8 mouse cellular contexts compared by ENCODE assay signal in genomic region chr11:33122575-33123268, GRCm38 (mm10). TPM values are rescaled to one million over a fixed set of nuclear protein-coding genes. Genes with fewer than 3 reads are reported as not detected.
A peak's percentile ranks its signal among the peaks of the same experiment; 100 is the strongest.
DNase-seq lines count a peak whose midpoint lies in the region; ATAC-seq and TF ChIP-seq lines count a peak whose summit lies in the region.

No protein-coding gene starts in this region.

- peaks cover 77% of the 10 kb centered on the region for H3K4me1 ChIP-seq in E14TG2a.4 (replicated peaks; ENCODE audit: low read depth, low read length)
- H3K4me1 ChIP-seq in heart, embryonic 14.5 days (ENCODE audit: control insufficient read depth in 2 of 2, insufficient read depth in 2 of 2, low read length in 2 of 2) = peaks cover 0 to 3% of the 10 kb centered on the region in 2 experiments; a peak in 2 of 4 replicates
- H3K4me1 ChIP-seq in kidney, embryonic 16.5 days (ENCODE audit: insufficient read depth, low read length) = peaks cover 13% of the 10 kb centered on the region
- no peaks in the 10 kb centered on the region for H3K4me1 ChIP-seq in midbrain, embryonic 14.5 days (ENCODE audit: control insufficient read depth, insufficient read depth, low read length)

- no peak overlapping the region for H3K27ac ChIP-seq in heart, embryonic 14.5 days (replicated peaks in 1 of 2; ENCODE audit: control insufficient read depth in 1 of 2, insufficient read depth in 1 of 2, low read depth in 2 of 2, low read length in 2 of 2)
- H3K27ac ChIP-seq in kidney, embryonic 16.5 days (ENCODE audit: low read length) = no peak overlapping the region
- no peak overlapping the region for H3K27ac ChIP-seq in midbrain, embryonic 14.5 days (replicated peaks; ENCODE audit: low read depth, low read length)

- TF ChIP-seq CTCF in E14TG2a.4 (conservative IDR thresholded peaks at IDR 0.05; ENCODE audit: low read length) = no peak

- DNase-seq in embryo, embryonic 11 days = peak; percentile 84
- DNase-seq in midbrain, embryonic 14.5 days = peak; percentile 43
- no peak for DNase-seq in B cell, adult 2 months
- no peak for DNase-seq in urinary bladder, postnatal 4 days (ENCODE audit: low spot score in 2 of 2)

- 2% methylated on average over 36 of the region's 37 CpGs for WGBS in heart, embryonic 14.5 days
- under 1% methylated on average over 37 of the region's 37 CpGs for WGBS in kidney, embryonic 16.5 days
- WGBS in midbrain, embryonic 14.5 days = 3% methylated on average over 37 of the region's 37 CpGs

- peaks cover 13% of the 10 kb centered on the region; the same call in 1 of the 2 replicates for H3K36me3 ChIP-seq in E14TG2a.4 (ENCODE audit: insufficient read depth, low read length)
- 0 out of 2 replicates have a peak, but pooled peaks cover under 1% of the 10 kb centered on the region for H3K36me3 ChIP-seq in heart, embryonic 14.5 days (ENCODE audit: control insufficient read depth, insufficient read depth, low read length)
- no peaks in the 10 kb centered on the region for H3K36me3 ChIP-seq in kidney, embryonic 16.5 days (ENCODE audit: insufficient read depth, low read length)
- H3K36me3 ChIP-seq in midbrain, embryonic 14.5 days (ENCODE audit: control insufficient read depth, insufficient read depth, low read length) = no peaks in the 10 kb centered on the region

- peak overlapping the region; percentile 66 for H3K9ac ChIP-seq in heart, embryonic 14.5 days (ENCODE audit: low read length)
- H3K9ac ChIP-seq in kidney, embryonic 16.5 days (replicated peaks; ENCODE audit: low read length) = peak overlapping the region; percentile 60
- peak overlapping the region; percentile 44 for H3K9ac ChIP-seq in midbrain, embryonic 14.5 days (replicated peaks; ENCODE audit: low read length)

- peak overlapping the region; percentile 73 for H3K4me3 ChIP-seq in E14TG2a.4 (replicated peaks; ENCODE audit: low read length)
- peak overlapping the region; percentile 35 to 41 for H3K4me3 ChIP-seq in heart, embryonic 14.5 days (ENCODE audit: control insufficient read depth in 1 of 2, insufficient read depth in 1 of 2, low read depth in 1 of 2, low read length in 2 of 2)
- peak overlapping the region; percentile 44 for H3K4me3 ChIP-seq in kidney, embryonic 16.5 days (ENCODE audit: low read length)
- H3K4me3 ChIP-seq in midbrain, embryonic 14.5 days (replicated peaks; ENCODE audit: low read depth, low read length) = peak overlapping the region; percentile 24

- no peaks in the 10 kb centered on the region for H3K9me3 ChIP-seq in E14TG2a.4 (ENCODE audit: low read length)
- H3K9me3 ChIP-seq in heart, embryonic 14.5 days (ENCODE audit: control insufficient read depth, low read length) = no peaks in the 10 kb centered on the region
- no peaks in the 10 kb centered on the region for H3K9me3 ChIP-seq in kidney, embryonic 16.5 days (ENCODE audit: low read length)
- no peaks in the 10 kb centered on the region for H3K9me3 ChIP-seq in midbrain, embryonic 14.5 days (ENCODE audit: control insufficient read depth, low read length)

- H3K4me2 ChIP-seq in heart, embryonic 14.5 days (ENCODE audit: low read length) = peak overlapping the region; percentile 85
- peak overlapping the region; percentile 71 for H3K4me2 ChIP-seq in kidney, embryonic 16.5 days (replicated peaks; ENCODE audit: low read depth, low read length)
- H3K4me2 ChIP-seq in midbrain, embryonic 14.5 days (ENCODE audit: low read length) = peak overlapping the region; percentile 54

- ATAC-seq in heart, embryonic 14.5 days (ENCODE audit: insufficient number of reproducible peaks, insufficient read depth, low FRiP score, low read depth) = peak; percentile 45
- ATAC-seq in kidney, embryonic 16.5 days (ENCODE audit: low FRiP score, low TSS enrichment) = peak; percentile 92
- peak; percentile 31; the same call in 1 of the 2 replicates for ATAC-seq in midbrain, embryonic 14.5 days (ENCODE audit: low FRiP score, low TSS enrichment)
- ATAC-seq in monocyte, adult 5-6 weeks (replicated peaks; ENCODE audit: insufficient number of reproducible peaks, low FRiP score, low TSS enrichment, poor library complexity, severe bottlenecking) = no peak

- H3K27me3 ChIP-seq in E14TG2a.4 (ENCODE audit: insufficient read depth, low read length) = peaks cover 51% of the 10 kb centered on the region
- H3K27me3 ChIP-seq in heart, embryonic 14.5 days (ENCODE audit: control insufficient read depth, insufficient read depth, low read length) = peaks cover 12% of the 10 kb centered on the region; the same call in 1 of the 2 replicates
- H3K27me3 ChIP-seq in kidney, embryonic 16.5 days (ENCODE audit: insufficient read depth, low read length) = no peaks in the 10 kb centered on the region; the same call in 1 of the 2 replicates
- no peaks in the 10 kb centered on the region for H3K27me3 ChIP-seq in midbrain, embryonic 14.5 days (ENCODE audit: control insufficient read depth, insufficient read depth, low read length)

RNA-seq across cellular contexts. Expression of gene Fgf18, which starts 24.5 kb away (rescaled TPM):
- 7.9 and 9.5 TPM in 2 replicates for polyA plus RNA-seq in heart, embryonic 14.5 days (2014; fragmentation: Nextera tagmentation; extraction: Ambion mirVana)
- 1.7 and 2.1 TPM in 2 replicates for polyA plus RNA-seq in kidney, embryonic 16.5 days (2015; fragmentation: Nextera tagmentation; extraction: Ambion mirVana)
- polyA plus RNA-seq in midbrain, embryonic 14.5 days (2014; fragmentation: Nextera tagmentation; extraction: Ambion mirVana) = 4.7 and 5.5 TPM in 2 replicates
- not detected in 3 replicates for total RNA-seq in monocyte, adult 5-6 weeks (2017)

RNA-seq across cellular contexts. Expression of gene Npm1, which starts 40.3 kb away (rescaled TPM):
- polyA plus RNA-seq in heart, embryonic 14.5 days (2014; fragmentation: Nextera tagmentation; extraction: Ambion mirVana) = 465 and 517 TPM in 2 replicates
- polyA plus RNA-seq in kidney, embryonic 16.5 days (2015; fragmentation: Nextera tagmentation; extraction: Ambion mirVana) = 999 and 1,010 TPM in 2 replicates
- polyA plus RNA-seq in midbrain, embryonic 14.5 days (2014; fragmentation: Nextera tagmentation; extraction: Ambion mirVana) = 485 and 506 TPM in 2 replicates
- total RNA-seq in monocyte, adult 5-6 weeks (2017) = 743 to 848 TPM (median 840 TPM) in 3 replicates

Comparison
In these comparisons a context has a peak if more than half of its experiments do, and no peak if none do; other contexts are left out.
1. DNase-seq: peak in embryo, embryonic 11 days (single experiment) and midbrain, embryonic 14.5 days (single experiment); none in B cell, adult 2 months (0 of 2) and urinary bladder, postnatal 4 days (0 of 2).
2. Peak in every context shown above with its lines, with median percentiles within 50 percentile points of each other: H3K4me3 ChIP-seq, H3K4me2 ChIP-seq and H3K9ac ChIP-seq.